Mouse (Mus musculus) forebrain, embryonic 14.5 days (tissue): Measurements from ENCODE around the gene Fam71e2. TPM values are rescaled to one million over a fixed set of nuclear protein-coding genes. Genes with fewer than 3 reads are reported as not detected.
"Not testable (repeated sequence)": the region's sequence is repeated elsewhere in the genome, so short reads cannot be mapped to it uniquely, and the experiment has no call there.

Source experiments
- ATAC-seq: fragments of 200-750 bp; cut with Nextera tagmentation; 2 replicates; pipeline ENCODE4 v1.8.0; 2017; ENCODE audit warnings: mild to moderate bottlenecking, moderate library complexity
- DNase-seq: peaks from one replicate; pipeline ENCODE4 v3.0.0-alpha.2; 2015; ENCODE audit warnings: low spot score
- H3K27ac ChIP-seq: fragments of 300-500 bp; sonication (generic); 2 replicates; pipeline ENCODE4 v1.5.1; 2014; ENCODE audit warnings: low read depth, mild to moderate bottlenecking, control low read depth, low read length, moderate library complexity
- H3K27me3 ChIP-seq: fragments of 300-500 bp; sonication (generic); replicated peaks from 2 replicates; pipeline ENCODE4 v1.6.1; 2014; ENCODE audit warnings: low read length, control low read depth, mixed read lengths; ENCODE audit not compliant: control insufficient read depth, insufficient read depth
- H3K36me3 ChIP-seq: fragments of 300-500 bp; sonication (generic); 2 replicates; pipeline ENCODE4 v1.6.1; 2014; ENCODE audit warnings: low read length, control low read depth; ENCODE audit not compliant: control insufficient read depth, insufficient read depth
- H3K4me1 ChIP-seq: fragments of 300-500 bp; sonication (generic); 2 replicates; pipeline ENCODE4 v1.6.1; 2014; ENCODE audit warnings: antibody characterized with exemption, low read length, control low read depth; ENCODE audit not compliant: control insufficient read depth, insufficient read depth
- H3K4me2 ChIP-seq: fragments of 300-500 bp; sonication (generic); 2 replicates; pipeline ENCODE4 v1.6.1; 2014; ENCODE audit warnings: mild to moderate bottlenecking, control low read depth, low read length
- H3K4me3 ChIP-seq: fragments of 300-500 bp; sonication (generic); 2 replicates; pipeline ENCODE4 v1.5.1; 2014; ENCODE audit warnings: low read depth, low read length, control low read depth
- H3K9ac ChIP-seq: fragments of 300-500 bp; sonication (generic); 2 replicates; pipeline ENCODE4 v1.6.1; 2014; ENCODE audit warnings: mild to moderate bottlenecking, low read length, control low read depth, moderate library complexity
- H3K9me3 ChIP-seq: fragments of 300-500 bp; sonication (generic); replicated peaks from 2 replicates; pipeline ENCODE4 v1.6.1; 2016; ENCODE audit warnings: low read length, control low read depth, mixed read lengths; ENCODE audit not compliant: control insufficient read depth
- WGBS: fragments of 180-500 bp; shearing (Covaris S2); extraction: QIAGEN DNeasy Blood & Tissue Kit; methylation state at CpG from one replicate; pipeline ENCODE4 v1.1.7; 2014; 5-methylcytosine and 5-hydroxymethylcytosine counted together
- polyA plus RNA-seq: library from polyadenylated mRNA; unstranded; fragments of >200 nt; fragmentation: Nextera tagmentation; extraction: Ambion mirVana; gene quantifications from 2 replicates; pipeline ENCODE4 v1.2.1, GENCODE M21; 2014

The Fam71e2 gene
- not detected in 2 replicates for polyA plus RNA-seq

- DNase-seq, result no peak
- no peaks in the 10 kb centered on the region for H3K4me1 ChIP-seq
- H3K27me3 ChIP-seq, result peaks cover 9% of the 10 kb centered on the region
- H3K9me3 ChIP-seq, result no peaks in the 10 kb centered on the region
- no peaks in the 10 kb centered on the region for H3K36me3 ChIP-seq
- H3K9ac ChIP-seq, result no peak within 1 kb of the TSS
- no peak within 1 kb of the TSS for H3K27ac ChIP-seq
- H3K4me2 ChIP-seq, result no peak within 1 kb of the TSS
- no peak within 1 kb of the TSS for H3K4me3 ChIP-seq
- ATAC-seq, result no peak
- 85% methylated on average over 3 of the region's 5 CpGs for WGBS
Measured at GRCm38 (mm10) chr7:4771202-4771601, at the start of gene Fam71e2. TSS of gene Fam71e2 (minus strand) at chr7:4771302.

- no peak overlapping the region for H3K4me2 ChIP-seq
- no peak for DNase-seq
- H3K27ac ChIP-seq, result no peak overlapping the region
- H3K36me3 ChIP-seq, result no peaks in the 10 kb centered on the region
- H3K4me3 ChIP-seq, result no peak overlapping the region
- H3K27me3 ChIP-seq, result no peaks in the 10 kb centered on the region
- peaks cover 4% of the 10 kb centered on the region; the same call in 1 of the 2 replicates for H3K4me1 ChIP-seq
- H3K9me3 ChIP-seq, result no peaks in the 10 kb centered on the region
- no peak overlapping the region for H3K9ac ChIP-seq
- no peak for ATAC-seq
Measured at GRCm38 (mm10) chr7:4816559-4816958, 45.5 kb upstream of the Fam71e2 start.

- Histone ChIP-seq H3K9me3 (no peaks in the 10 kb centered on the region), H3K27ac (peak overlapping the region; percentile 93; the same call in 1 of the 2 replicates), H3K36me3 (peaks cover 23% of the 10 kb centered on the region), H3K4me1 (peaks cover 20% of the 10 kb centered on the region), H3K4me3 (peak overlapping the region; percentile 97), H3K9ac (peak overlapping the region; percentile 40), H3K27me3 (no peaks in the 10 kb centered on the region), H3K4me2 (peak overlapping the region; percentile 76)
- WGBS, result 27% methylated on average over 8 of the region's 8 CpGs
- DNase-seq, result no peak
- no peak for ATAC-seq
Measured at GRCm38 (mm10) chr7:4813105-4813791, 42.1 kb upstream of the Fam71e2 start.

DNA sequence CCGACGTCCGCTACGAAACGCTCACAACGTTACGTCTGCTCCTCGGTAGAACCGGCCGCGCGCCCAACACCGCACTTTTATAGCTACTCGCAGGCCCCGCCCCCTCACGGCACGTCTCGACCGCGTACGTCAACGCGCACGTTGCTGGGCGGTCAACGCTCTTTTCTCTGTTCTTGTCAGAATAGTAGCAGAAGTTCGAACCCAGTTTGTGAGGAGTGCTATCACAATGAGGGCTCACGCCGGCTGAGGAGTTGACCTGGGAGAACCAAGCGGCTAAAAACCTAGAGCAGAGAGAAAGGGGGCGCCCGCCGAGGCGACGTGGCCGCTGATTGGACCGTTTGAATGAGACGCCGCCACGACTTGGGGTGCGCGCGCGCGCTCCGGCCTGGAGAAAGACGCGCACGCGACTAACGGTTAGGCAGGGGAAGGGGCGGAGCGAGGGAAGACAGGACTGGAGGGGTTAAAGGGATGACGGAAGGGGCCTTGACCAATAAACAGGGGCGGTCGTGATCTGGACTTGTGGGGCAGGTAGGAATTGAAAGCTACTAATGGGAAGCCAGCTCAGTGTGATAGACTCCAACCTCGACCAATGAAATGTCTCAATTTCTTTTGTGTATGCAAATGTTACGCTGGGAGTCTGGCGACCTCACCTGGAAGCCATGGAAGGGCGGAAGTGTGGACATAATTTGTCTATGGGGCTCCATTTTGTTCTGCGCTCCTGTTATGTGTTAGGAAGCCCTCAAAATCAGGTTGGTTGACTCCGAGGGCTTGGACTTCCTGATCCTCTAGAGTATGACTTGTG lies 41.4 kb upstream of the Fam71e2 start, which contains the start of gene Ube2s:
Ube2s (minus strand) TSS at position 288 of the 802 bp plus-strand sequence.
- Histone ChIP-seq H3K4me2 (peak within 1 kb of the TSS; percentile 76), H3K9ac (peak within 1 kb of the TSS; percentile 98), H3K27ac (peak within 1 kb of the TSS; percentile 93), H3K9me3 (no peaks in the 10 kb centered on the region), H3K27me3 (no peaks in the 10 kb centered on the region), H3K4me1 (peaks cover 20% of the 10 kb centered on the region), H3K4me3 (peak within 1 kb of the TSS; percentile 97), H3K36me3 (peaks cover 27% of the 10 kb centered on the region)
- ATAC-seq, result peak; percentile 98
- WGBS, result under 1% methylated on average over 62 of the region's 62 CpGs
- peak; percentile 100 for DNase-seq

DNA sequence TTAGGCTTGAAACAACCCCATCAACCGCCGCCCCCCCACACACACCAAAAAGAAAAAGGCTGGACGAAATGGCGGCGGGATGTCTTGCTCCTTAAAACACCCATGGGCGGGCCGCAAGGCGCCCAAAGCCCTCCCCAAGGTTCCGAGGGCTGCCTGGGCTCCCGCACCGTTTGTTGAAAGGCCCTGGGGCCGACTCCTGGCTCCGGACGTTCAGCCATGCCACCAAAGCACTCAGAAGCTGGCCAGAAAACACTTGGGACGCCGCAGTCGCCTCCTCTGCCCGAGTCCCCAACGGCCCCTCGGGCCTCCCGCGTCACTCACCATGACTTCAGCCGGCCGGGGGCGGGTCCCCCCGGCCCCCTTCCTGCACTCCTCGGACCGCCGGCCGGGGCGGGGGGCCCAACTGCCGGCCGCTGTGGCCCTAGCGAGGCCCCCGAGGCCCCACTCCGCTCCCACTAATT lies 40.8 kb upstream of the Fam71e2 start:
- peak; percentile 28 for ATAC-seq
- peak; percentile 36 for DNase-seq
- peak overlapping the region; percentile 98 for H3K9ac ChIP-seq
- peaks cover 34% of the 10 kb centered on the region for H3K36me3 ChIP-seq
- no peaks in the 10 kb centered on the region for H3K27me3 ChIP-seq
- no peaks in the 10 kb centered on the region for H3K9me3 ChIP-seq
- H3K4me3 ChIP-seq, result peak overlapping the region; percentile 97
- peak overlapping the region; percentile 93 for H3K27ac ChIP-seq
- WGBS, result under 1% methylated on average over 27 of the region's 36 CpGs
- H3K4me1 ChIP-seq, result peaks cover 20% of the 10 kb centered on the region
- peak overlapping the region; percentile 76 for H3K4me2 ChIP-seq

DNA sequence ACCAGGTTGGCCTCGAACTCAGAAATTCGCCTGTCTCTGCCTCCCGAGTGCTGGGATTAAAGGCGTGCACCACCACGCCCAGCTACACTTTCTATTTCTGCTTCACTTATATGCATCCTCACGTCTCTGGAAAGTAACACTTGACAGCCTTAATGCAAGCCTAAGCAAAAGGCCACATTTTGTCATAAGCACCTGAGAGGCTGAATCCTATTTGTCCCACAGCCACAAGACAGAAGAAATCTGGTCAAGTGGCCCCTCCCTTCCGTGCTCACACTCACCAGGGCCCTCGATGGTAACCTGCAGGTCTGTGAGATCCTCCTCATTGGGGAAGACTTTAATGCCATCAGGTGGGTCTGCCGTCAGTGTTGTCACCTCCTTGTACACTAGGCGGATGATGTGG lies 40.0 kb upstream of the Fam71e2 start:
- Histone ChIP-seq H3K9ac (peak overlapping the region; percentile 98), H3K4me1 (peaks cover 20% of the 10 kb centered on the region), H3K4me3 (peak overlapping the region; percentile 97), H3K4me2 (peak overlapping the region; percentile 76), H3K36me3 (peaks cover 41% of the 10 kb centered on the region)
- not testable (repeated sequence) for H3K27me3 ChIP-seq, ATAC-seq, DNase-seq, H3K27ac ChIP-seq, H3K9me3 ChIP-seq
- 44% methylated on average over 10 of the region's 10 CpGs for WGBS

GRCm38 (mm10) chr7:4806716-4807115 lies 35.6 kb upstream of the Fam71e2 start:
- Histone ChIP-seq H3K9ac (no peak overlapping the region), H3K9me3 (no peaks in the 10 kb centered on the region), H3K27ac (no peak overlapping the region), H3K4me2 (no peak overlapping the region), H3K4me1 (peaks cover 16% of the 10 kb centered on the region), H3K4me3 (no peak overlapping the region), H3K27me3 (no peaks in the 10 kb centered on the region), H3K36me3 (peaks cover 64% of the 10 kb centered on the region)
- DNase-seq (peak; percentile 69), ATAC-seq (no peak; the same call in 1 of the 2 replicates)
- WGBS, result 95% methylated on average over 7 of the region's 7 CpGs

DNA sequence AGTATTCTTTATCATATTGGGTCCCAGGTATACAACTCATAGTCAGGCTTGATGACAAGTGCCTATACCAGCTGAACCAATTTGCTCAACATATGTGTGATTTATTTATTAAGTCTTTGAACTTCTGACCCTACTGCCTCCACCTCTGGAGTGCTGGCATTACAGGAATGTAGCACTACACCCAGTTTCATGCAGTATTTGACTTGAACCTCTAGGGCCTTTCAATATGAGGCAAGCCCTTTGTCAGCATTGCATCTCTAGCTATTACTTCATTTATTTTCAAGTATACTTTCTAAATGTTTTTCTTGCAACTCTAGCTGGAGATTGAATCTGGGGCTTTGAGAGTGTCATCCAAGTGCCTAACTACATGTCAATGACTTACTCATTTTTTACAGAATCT lies 31.1 kb upstream of the Fam71e2 start:
- ATAC-seq (no peak), DNase-seq (no peak)
- peaks cover 52% of the 10 kb centered on the region for H3K36me3 ChIP-seq
- no peak overlapping the region for H3K4me3 ChIP-seq
- H3K4me1 ChIP-seq, result no peaks in the 10 kb centered on the region
- H3K27me3 ChIP-seq, result no peaks in the 10 kb centered on the region
- H3K27ac ChIP-seq, result no peak overlapping the region
- H3K9me3 ChIP-seq, result no peaks in the 10 kb centered on the region
- no peak overlapping the region for H3K9ac ChIP-seq
- no peak overlapping the region for H3K4me2 ChIP-seq
